Mouse (Mus musculus) left cerebral cortex, adult 2 months (tissue): ENCODE measurements around the gene Pam. TPM values are rescaled to one million over a fixed set of nuclear protein-coding genes. Genes with fewer than 3 reads are reported as not detected.
"Not testable (repeated sequence)": the region's sequence is repeated elsewhere in the genome, so short reads cannot be mapped to it uniquely, and the experiment has no call there.

Experiments
- DNase-seq, 2 experiments: peaks; one replicate each; pipeline ENCODE4 v3.0.0; 2021 to 2022; ENCODE audit warnings: low spot score in 2 of 2, mixed read lengths in 1 of 2; ENCODE audit errors: extremely low spot score in 1 of 2
- H3K27ac ChIP-seq: fragments of 200-600 bp; 2 replicates; pipeline ENCODE4 v1.8.1; 2022
- H3K4me3 ChIP-seq: fragments of 200-600 bp; 2 replicates; pipeline ENCODE4 v1.8.1; 2022
- CTCF ChIP-seq: fragments of 200-600 bp; IDR thresholded peaks from 2 replicates; pipeline ENCODE4 v1.8.1; 2022; ENCODE audit warnings: antibody characterized with exemption, mild to moderate bottlenecking, moderate library complexity
- intact Hi-C: fragments of 180-260 bp; cut with DNase I; formaldehyde crosslinking; loops from one replicate; pipeline ENCODE4 v1.15.1; 2025
- total RNA-seq, 2 experiments: library from RNA; stranded (reverse); gene quantifications; 2 replicates each; pipeline ENCODE4 v1.2.3; 2021

Pam gene
- total RNA-seq, 2 experiments from 2014 or later = 258 to 269 TPM

DNA sequence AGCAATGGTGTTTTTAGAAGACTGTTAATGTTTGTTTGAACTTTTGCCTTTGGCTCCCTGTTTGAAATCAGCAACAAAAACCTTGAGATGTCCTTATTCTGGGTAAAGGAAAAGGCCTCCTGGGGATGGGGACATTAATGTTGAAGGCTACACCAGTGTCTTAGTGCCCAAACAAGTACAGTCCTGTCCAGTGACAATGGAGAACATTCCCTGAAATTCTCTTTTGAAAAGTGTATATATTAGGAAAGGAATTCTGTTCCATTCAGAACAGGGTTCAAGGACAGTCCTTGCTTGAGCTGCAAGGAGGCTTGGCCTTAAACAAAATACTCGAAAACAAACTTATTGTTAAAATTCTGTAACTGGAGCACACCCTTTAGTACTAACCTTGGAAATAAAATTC, 116.0 kb downstream of the Pam start:
- Histone ChIP-seq H3K27ac (no peak overlapping the region), H3K4me3 (no peak overlapping the region)
- no peak for DNase-seq
- intact Hi-C loops = loop anchor here (5.0 kb wide), 3 partner anchors 117 to 373 kb away; no protein-coding TSS in a partner anchor
- no peak for TF ChIP-seq CTCF

DNA sequence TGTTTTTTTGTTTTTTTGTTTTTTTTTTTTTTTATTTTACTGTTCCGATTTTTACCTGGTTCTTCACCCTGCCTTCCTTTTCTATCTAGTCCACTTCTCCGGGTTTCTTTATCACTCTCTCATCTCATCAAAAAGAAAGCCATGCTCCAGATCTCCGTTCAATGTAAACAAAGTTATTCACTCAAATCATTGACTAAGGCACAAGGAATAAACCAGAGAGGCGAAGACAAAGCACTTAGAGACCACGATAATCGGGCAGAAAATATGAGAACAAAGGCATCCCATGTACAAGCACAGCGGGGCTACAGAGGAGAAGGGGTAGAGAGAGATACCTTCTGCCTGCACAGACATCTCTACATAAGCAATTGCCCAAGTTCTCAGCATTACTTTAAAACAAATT, 117.9 kb downstream of the Pam start:
- DNase-seq = no peak
- intact Hi-C loops = loop anchor here (2.0 to 5.0 kb wide), 5 partner anchors 25 to 375 kb away; partner anchors contain the start of gene Pam
- Histone ChIP-seq H3K27ac (peak overlapping the region; percentile 99), H3K4me3 (peak overlapping the region; percentile 65)
- TF ChIP-seq CTCF = no peak

GRCm38 (mm10) chr1:97976873-97977473, 118.5 kb downstream of the Pam start:
- intact Hi-C loops = loop anchor here (2.0 to 5.0 kb wide), 5 partner anchors 26 to 375 kb away; partner anchors contain the start of gene Pam

DNA sequence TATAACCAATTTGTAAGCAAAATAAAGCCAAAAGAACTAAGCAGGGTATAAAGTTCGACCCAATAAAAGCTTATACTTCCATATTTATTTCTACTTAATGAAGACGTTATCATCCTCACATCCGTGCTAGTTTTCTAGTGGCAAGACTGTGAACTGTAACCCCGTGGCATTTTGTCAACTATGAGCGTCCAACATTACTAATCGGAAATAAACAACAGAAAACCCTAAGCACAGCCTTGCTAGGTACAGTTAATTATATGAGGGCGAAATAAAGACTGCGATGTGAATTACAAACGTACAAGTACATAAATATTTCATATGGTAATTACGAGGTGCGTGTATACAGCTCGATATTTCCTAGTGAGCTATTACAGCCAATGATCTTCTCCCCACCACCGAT, 119.4 kb downstream of the Pam start:
- DNase-seq = no peak
- intact Hi-C loops = loop anchor here (2.0 to 5.0 kb wide), 5 partner anchors 27 to 376 kb away; partner anchors contain the start of gene Pam
- H3K27ac ChIP-seq = peak overlapping the region; percentile 99

More at GRCm38 (mm10) chr1:97976873-97977473, 118.5 kb downstream of the Pam start:
- peak; percentile 30 for TF ChIP-seq CTCF
- peak overlapping the region; percentile 99 for H3K27ac ChIP-seq
- H3K4me3 ChIP-seq = peak overlapping the region; percentile 65
- DNase-seq = peak; percentile 61 to 77

GRCm38 (mm10) chr1:97974968-97975367, 120.5 kb downstream of the Pam start:
- intact Hi-C loops = loop anchor here (5.0 kb wide), 3 partner anchors 113 to 377 kb away; no protein-coding TSS in a partner anchor
- DNase-seq = no peak
- Histone ChIP-seq H3K4me3 (peak overlapping the region; percentile 65), H3K27ac (peak overlapping the region; percentile 99)
- no peak for TF ChIP-seq CTCF

More for the DNA sequence above, 119.4 kb downstream of the Pam start:
- TF ChIP-seq CTCF = peak; percentile 38
- peak overlapping the region; percentile 65 for H3K4me3 ChIP-seq

DNA sequence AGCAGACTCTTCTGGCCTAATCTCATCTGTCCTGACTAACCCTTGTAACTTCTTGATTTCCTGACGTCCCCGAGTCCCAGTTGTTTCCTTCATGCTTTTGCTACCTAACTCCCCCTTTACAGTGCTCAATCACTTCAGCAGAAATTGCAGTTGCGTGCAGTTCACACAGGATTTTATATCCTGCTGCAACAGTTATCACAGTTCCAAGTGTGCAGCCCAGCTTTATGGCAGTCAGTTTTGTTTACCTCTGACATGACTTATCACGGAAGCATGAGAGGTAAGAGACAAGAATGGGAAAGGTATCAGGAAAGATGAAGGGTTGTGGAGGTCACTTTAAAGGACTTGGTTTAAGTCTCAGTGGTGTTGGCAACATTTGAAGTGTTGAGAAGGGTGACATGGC, 125.7 kb downstream of the Pam start:
- no peak overlapping the region for H3K27ac ChIP-seq
- no peak for TF ChIP-seq CTCF
- intact Hi-C loops = no loop called here
- DNase-seq = no peak
- H3K4me3 ChIP-seq = no peak overlapping the region

- peak in 1 of 2 experiments; percentile 32 for DNase-seq
- H3K4me3 ChIP-seq = no peak overlapping the region
- peak overlapping the region; percentile 45; the same call in 1 of the 2 replicates for H3K27ac ChIP-seq
- intact Hi-C loops = no loop called here
- TF ChIP-seq CTCF = no peak
Measured at GRCm38 (mm10) chr1:97963711-97964110, 131.7 kb downstream of the Pam start.

GRCm38 (mm10) chr1:97962134-97962533, 133.3 kb downstream of the Pam start:
- peak overlapping the region; percentile 80 for H3K27ac ChIP-seq
- peak; percentile 51 to 54 for DNase-seq
- intact Hi-C loops = no loop called here
- no peak overlapping the region for H3K4me3 ChIP-seq
- TF ChIP-seq CTCF = no peak

GRCm38 (mm10) chr1:97960681-97961080, 134.8 kb downstream of the Pam start:
- no peak for DNase-seq
- intact Hi-C loops = no loop called here
- no peak overlapping the region for H3K4me3 ChIP-seq
- H3K27ac ChIP-seq = peak overlapping the region; percentile 80
- TF ChIP-seq CTCF = no peak

DNA sequence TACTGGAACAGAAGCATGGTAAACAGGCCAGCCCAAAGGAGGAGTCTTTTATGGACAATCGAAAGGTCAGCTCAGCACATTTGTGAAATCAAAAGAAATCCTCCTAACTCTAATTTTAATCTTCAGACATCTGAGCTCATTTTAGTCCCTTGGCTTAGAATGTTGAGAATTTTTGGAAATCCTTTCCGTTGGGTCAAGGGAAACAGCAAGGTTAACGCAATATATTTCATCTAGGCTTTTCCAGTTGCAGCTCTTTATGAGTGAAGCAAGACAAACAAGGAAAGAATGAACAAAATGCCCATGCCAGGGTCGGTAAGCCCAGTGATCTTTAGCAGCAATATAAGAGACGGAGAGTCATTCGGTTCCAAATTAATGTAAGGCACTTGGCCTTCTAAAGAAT, 135.3 kb downstream of the Pam start:
- intact Hi-C loops = no loop called here
- no peak for TF ChIP-seq CTCF
- no peak for DNase-seq
- Histone ChIP-seq H3K4me3 (no peak overlapping the region), H3K27ac (peak overlapping the region; percentile 80)

DNA sequence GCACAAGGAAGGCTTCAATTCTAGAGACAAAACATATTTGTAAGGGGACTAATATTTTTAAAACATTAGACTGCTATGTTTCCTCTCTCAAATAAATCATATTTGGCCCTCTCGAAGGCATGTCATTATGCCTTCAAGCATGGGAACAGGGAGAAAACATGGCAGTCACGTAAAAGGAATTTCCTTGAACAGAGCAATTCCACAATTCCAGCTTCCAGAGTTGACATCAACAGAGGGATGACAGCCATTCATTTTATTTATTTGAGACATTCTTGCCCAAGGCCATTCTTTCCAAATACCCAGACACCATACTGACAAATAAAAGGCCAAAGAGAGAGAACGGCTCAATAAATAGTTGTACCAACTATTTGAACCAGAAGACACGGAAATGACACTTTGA, 136.7 kb downstream of the Pam start:
- H3K27ac ChIP-seq = no peak overlapping the region
- intact Hi-C loops = no loop called here
- no peak for DNase-seq
- no peak overlapping the region for H3K4me3 ChIP-seq
- TF ChIP-seq CTCF = no peak

DNA sequence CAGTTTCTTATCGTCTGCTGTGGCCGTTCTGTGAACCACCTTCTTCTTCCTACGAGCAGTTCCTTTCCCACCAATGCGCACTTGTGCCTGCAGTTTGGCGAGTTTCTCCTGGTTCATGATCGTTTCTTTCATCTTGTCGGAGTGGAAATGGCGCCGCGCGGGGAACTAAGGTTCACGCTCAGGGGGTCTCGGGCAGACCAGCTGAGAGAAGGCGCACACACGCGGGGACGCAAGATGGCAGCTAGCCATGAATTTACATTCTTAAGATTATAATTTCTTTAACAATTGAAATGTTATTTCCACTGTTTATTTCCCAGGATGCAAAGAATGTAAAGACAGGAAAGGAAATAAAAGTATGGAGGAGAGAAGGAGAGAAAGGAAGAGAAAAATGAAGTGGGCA, 146.2 kb downstream of the Pam start:
- H3K4me3 ChIP-seq, intact Hi-C loops, H3K27ac ChIP-seq, DNase-seq: not testable (repeated sequence)

- no peak for DNase-seq
- intact Hi-C loops = no loop called here
- no peak overlapping the region for H3K27ac ChIP-seq
- no peak overlapping the region for H3K4me3 ChIP-seq
- TF ChIP-seq CTCF = no peak
Measured at GRCm38 (mm10) chr1:97947100-97947499, 148.3 kb downstream of the Pam start.
